Mouse (Mus musculus) adrenal gland, postnatal 4 days (tissue): Measurements from ENCODE around the gene Ptprn2. TPM values are rescaled to one million over a fixed set of nuclear protein-coding genes. Genes with fewer than 3 reads are reported as not detected.

ENCODE experiments used
- DNase-seq, 2 experiments: peaks; one replicate each; pipeline ENCODE4 v3.0.0; 2021 to 2022; ENCODE audit warnings: low spot score in 2 of 2, mixed read lengths in 2 of 2
- total RNA-seq, 2 experiments: library from RNA; stranded (reverse); gene quantifications; 2 replicates each; pipeline ENCODE4 v1.2.3; 2021

Gene Ptprn2
- total RNA-seq, 2 experiments from 2014 or later = 22.2 to 28.1 TPM

GRCm38 (mm10) chr12:117200590-117200989, 715.1 kb downstream of the Ptprn2 start:
- no peak for DNase-seq

- no peak for DNase-seq
Measured at GRCm38 (mm10) chr12:117203506-117203905, 718.0 kb downstream of the Ptprn2 start.

- DNase-seq = no peak
Measured at GRCm38 (mm10) chr12:117204905-117205304, 719.4 kb downstream of the Ptprn2 start.

- DNase-seq = no peak
Measured at GRCm38 (mm10) chr12:117207421-117208120, 722.1 kb downstream of the Ptprn2 start.

- DNase-seq = no peak
Measured at GRCm38 (mm10) chr12:117210467-117210866, 724.9 kb downstream of the Ptprn2 start.

GRCm38 (mm10) chr12:117213531-117213930, 728.0 kb downstream of the Ptprn2 start:
- no peak for DNase-seq

GRCm38 (mm10) chr12:117214272-117214671, 728.8 kb downstream of the Ptprn2 start:
- no peak for DNase-seq

GRCm38 (mm10) chr12:117214919-117215318, 729.4 kb downstream of the Ptprn2 start:
- DNase-seq = no peak

GRCm38 (mm10) chr12:117221909-117222308, 736.4 kb downstream of the Ptprn2 start:
- DNase-seq = no peak

GRCm38 (mm10) chr12:117224036-117224435, 738.5 kb downstream of the Ptprn2 start:
- DNase-seq = no peak

GRCm38 (mm10) chr12:117227236-117227635, 741.7 kb downstream of the Ptprn2 start:
- DNase-seq = no peak

- DNase-seq = no peak
Measured at GRCm38 (mm10) chr12:117229442-117229841, 743.9 kb downstream of the Ptprn2 start.

- DNase-seq = no peak
Measured at GRCm38 (mm10) chr12:117230282-117230681, 744.8 kb downstream of the Ptprn2 start.

- no peak for DNase-seq
Measured at GRCm38 (mm10) chr12:117231850-117232249, 746.3 kb downstream of the Ptprn2 start.

GRCm38 (mm10) chr12:117235114-117235513, 749.6 kb downstream of the Ptprn2 start:
- DNase-seq = no peak

GRCm38 (mm10) chr12:117236020-117236734, 750.7 kb downstream of the Ptprn2 start:
- DNase-seq = no peak

GRCm38 (mm10) chr12:117236981-117237380, 751.5 kb downstream of the Ptprn2 start:
- no peak for DNase-seq

- no peak for DNase-seq
Measured at GRCm38 (mm10) chr12:117239927-117240715, 754.6 kb downstream of the Ptprn2 start.

- no peak for DNase-seq
Measured at GRCm38 (mm10) chr12:117242181-117242580, 756.7 kb downstream of the Ptprn2 start.

- no peak for DNase-seq
Measured at GRCm38 (mm10) chr12:117245885-117246478, 760.5 kb downstream of the Ptprn2 start.

GRCm38 (mm10) chr12:117250465-117250864, 764.9 kb downstream of the Ptprn2 start:
- DNase-seq = no peak
